Mouse (Mus musculus) layer of hippocampus, adult 2 months (tissue): ENCODE results near the gene Fbxl5. TPM values are rescaled to one million over a fixed set of nuclear protein-coding genes. Genes with fewer than 3 reads are reported as not detected.

ENCODE experiments used
- DNase-seq, 2 experiments: peaks; one replicate each; pipeline ENCODE4 v3.0.0; 2022; ENCODE audit warnings: low spot score in 2 of 2
- H3K27ac ChIP-seq: fragments of 200-600 bp; 2 replicates; pipeline ENCODE4 v1.8.1; 2022
- H3K4me3 ChIP-seq: fragments of 200-600 bp; 2 replicates; pipeline ENCODE4 v1.8.1; 2022; ENCODE audit warnings: mild to moderate bottlenecking
- CTCF ChIP-seq: fragments of 200-600 bp; conservative IDR thresholded peaks from 2 replicates; pipeline ENCODE4 v1.8.1; 2022; ENCODE audit warnings: antibody characterized with exemption, mild to moderate bottlenecking, moderate library complexity
- total RNA-seq, 2 experiments: library from RNA; stranded (reverse); gene quantifications; 2 replicates each; pipeline ENCODE4 v1.2.3; 2021

Fbxl5 gene
- total RNA-seq, 2 experiments from 2014 or later = 89.3 to 97.2 TPM

- DNase-seq = no peak
- Histone ChIP-seq H3K4me3 (no peak overlapping the region), H3K27ac (no peak overlapping the region)
- TF ChIP-seq CTCF = no peak
Measured at GRCm38 (mm10) chr5:43820785-43821184, 653 bp downstream of the Fbxl5 start.

- H3K27ac ChIP-seq = no peak within 1 kb of the TSS
- no peak for DNase-seq
- no peak for TF ChIP-seq CTCF
- no peak within 1 kb of the TSS for H3K4me3 ChIP-seq
Measured at GRCm38 (mm10) chr5:43818695-43819094, 2.7 kb downstream of the Fbxl5 start, which contains the start of gene Bst1. Gene Bst1 (plus strand): TSS chr5:43818885.

GRCm38 (mm10) chr5:43815769-43816168, 5.7 kb downstream of the Fbxl5 start:
- no peak for DNase-seq
- no peak for TF ChIP-seq CTCF
- H3K4me3 ChIP-seq = no peak overlapping the region
- no peak overlapping the region for H3K27ac ChIP-seq

GRCm38 (mm10) chr5:43814536-43814935, 6.9 kb downstream of the Fbxl5 start:
- H3K4me3 ChIP-seq = no peak overlapping the region
- peak in 1 of 2 experiments; percentile 23 for DNase-seq
- no peak for TF ChIP-seq CTCF
- H3K27ac ChIP-seq = no peak overlapping the region

DNA sequence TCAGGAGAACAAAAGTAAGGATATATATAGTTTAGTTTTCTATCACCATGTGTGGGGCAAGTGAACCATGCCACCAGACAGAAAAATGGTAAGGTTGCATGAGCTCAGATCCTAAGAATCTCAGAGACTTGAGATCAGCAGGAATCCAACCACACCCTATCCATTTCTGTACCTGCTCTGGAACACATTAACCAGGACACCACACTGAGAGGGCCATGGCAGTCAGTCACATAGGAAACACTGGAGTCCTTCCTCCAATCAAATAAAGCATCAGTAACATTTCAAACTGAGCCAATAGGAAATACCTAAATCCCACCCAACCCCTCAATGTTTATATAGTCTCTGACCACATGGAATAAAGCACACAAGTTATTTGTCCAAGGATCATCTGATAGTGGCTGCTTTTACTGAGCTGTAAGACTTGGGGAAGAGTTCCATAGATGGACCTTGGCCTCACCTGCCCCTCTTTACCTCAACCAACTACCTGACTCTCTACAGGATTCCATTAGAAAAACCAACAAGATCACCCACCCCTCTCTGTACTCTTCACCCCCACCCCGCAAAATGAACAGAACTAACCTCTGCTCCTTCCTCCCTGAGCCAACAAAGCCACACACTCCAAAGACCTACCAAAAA, 10.9 kb downstream of the Fbxl5 start:
- DNase-seq = no peak
- Histone ChIP-seq H3K4me3 (no peak overlapping the region), H3K27ac (no peak overlapping the region)
- no peak for TF ChIP-seq CTCF

DNA sequence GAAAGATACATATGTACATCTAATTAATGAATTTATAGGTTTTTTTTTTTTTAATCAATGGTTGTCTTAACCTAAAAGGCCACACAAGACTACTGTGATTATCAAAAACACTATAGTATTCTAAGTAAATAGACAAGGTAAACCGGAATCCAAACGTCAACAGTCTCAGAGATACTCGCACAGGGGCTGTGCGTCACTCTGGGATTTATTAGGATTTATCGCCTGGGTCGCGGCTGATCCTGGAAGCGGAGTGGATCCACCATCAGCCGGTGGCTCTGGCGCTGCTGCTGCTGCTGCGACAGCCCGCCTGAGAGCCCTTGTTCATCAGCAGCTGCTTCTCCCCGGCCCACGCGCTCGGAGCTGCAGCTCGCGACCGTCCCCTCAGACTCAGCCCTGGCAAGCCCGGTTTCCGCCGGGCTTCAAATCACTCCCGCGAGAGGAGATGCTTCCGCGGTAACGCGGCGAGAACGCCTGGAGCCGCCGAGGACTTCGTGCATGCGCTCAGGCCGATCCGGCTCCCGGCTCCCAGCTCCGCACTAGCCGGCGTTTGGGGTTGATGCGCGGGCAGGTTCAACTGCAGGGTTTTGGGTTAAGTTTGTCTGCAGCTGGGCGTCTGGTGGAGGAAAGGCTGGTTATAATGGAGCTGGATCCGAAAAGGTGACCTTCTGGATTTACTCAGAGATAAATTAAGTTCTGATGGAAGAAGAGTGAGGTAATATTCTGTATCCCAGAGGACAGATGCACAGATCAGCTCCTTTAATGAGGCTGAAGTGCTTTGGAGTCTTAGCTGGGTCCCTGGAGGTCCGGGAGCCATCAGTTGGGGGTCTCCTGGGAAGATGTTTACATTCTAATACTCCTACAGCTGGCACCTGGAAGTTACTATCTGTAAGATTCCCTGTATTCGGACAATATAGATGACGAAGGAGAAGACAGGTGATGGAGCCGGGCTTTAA, 13.4 kb downstream of the Fbxl5 start:
- Histone ChIP-seq H3K4me3 (peak overlapping the region; percentile 54), H3K27ac (peak overlapping the region; percentile 88)
- peak; percentile 75 to 87 for DNase-seq
- no peak for TF ChIP-seq CTCF

DNA sequence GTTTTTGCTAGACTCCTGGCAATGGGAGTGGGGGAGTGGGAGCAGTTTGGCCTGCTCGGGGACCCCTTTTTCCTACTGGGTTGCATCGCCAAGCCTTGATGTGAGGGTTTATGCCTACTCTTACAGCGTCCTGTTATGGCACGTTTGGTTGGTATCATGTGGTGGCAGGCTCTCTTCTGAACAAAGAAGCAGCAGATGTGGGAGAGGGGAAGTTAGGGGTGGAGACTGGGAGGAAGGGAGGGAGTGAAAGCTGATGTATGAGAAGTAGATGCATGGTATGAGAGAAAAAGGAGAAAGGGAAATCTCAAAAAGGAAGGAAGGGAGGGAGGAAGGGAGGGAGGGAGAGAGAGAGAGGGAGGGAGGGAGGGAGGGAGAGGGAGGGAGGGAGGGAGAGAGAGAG, 14.5 kb downstream of the Fbxl5 start:
- Histone ChIP-seq H3K4me3 (no peak overlapping the region), H3K27ac (no peak overlapping the region)
- no peak for DNase-seq
- TF ChIP-seq CTCF = no peak

GRCm38 (mm10) chr5:43806340-43806739, 15.1 kb downstream of the Fbxl5 start:
- Histone ChIP-seq H3K27ac (no peak overlapping the region), H3K4me3 (no peak overlapping the region)
- DNase-seq = no peak
- TF ChIP-seq CTCF = no peak

GRCm38 (mm10) chr5:43805401-43805800, 16.0 kb downstream of the Fbxl5 start:
- Histone ChIP-seq H3K27ac (no peak overlapping the region), H3K4me3 (no peak overlapping the region)
- DNase-seq = no peak
- no peak for TF ChIP-seq CTCF

- TF ChIP-seq CTCF = no peak
- no peak for DNase-seq
- Histone ChIP-seq H3K27ac (no peak overlapping the region), H3K4me3 (no peak overlapping the region)
Measured at GRCm38 (mm10) chr5:43801798-43802197, 19.6 kb downstream of the Fbxl5 start.

DNA sequence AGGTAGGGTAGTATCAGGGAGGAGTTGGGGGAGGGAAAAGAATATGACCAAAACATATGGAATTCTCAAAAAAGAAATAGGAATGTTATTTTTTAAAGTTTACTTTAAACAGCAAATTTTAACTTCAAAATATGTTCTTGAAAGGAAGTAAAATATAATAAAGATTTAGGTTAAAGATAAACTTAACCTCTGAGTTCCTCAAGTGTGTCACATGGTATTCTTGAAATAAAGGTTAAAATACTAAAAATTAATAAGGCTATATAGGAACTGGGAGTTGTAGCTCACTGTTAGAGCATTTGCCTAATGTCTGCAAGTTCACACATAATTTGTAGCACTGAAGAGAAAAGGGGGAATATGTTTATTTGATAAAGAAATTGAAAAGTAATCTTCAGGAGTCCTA, 20.2 kb downstream of the Fbxl5 start:
- Histone ChIP-seq H3K27ac (no peak overlapping the region), H3K4me3 (no peak overlapping the region)
- DNase-seq = no peak
- TF ChIP-seq CTCF = no peak

DNA sequence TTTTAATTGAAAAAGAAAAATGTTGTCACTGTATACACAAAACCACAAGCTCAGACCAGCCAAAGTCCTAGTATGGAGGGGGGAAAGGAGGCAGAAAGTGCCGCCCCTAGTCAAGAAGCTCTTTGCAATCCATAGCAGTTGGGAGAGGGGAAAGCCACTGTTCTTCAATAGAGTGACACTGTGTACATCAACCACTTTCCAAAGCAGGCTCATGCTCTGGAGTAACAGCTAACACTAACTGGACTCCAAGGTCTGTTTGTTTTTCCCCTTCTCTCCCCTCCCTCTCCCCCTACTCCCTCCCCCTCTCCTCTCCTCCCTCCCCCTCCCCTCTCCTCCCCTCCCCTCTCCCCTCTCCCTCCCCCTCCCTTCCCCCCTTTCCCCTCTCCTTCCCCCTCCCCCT, 20.7 kb downstream of the Fbxl5 start:
- no peak for TF ChIP-seq CTCF
- Histone ChIP-seq H3K27ac (no peak overlapping the region), H3K4me3 (no peak overlapping the region)
- DNase-seq = no peak

- no peak overlapping the region for H3K27ac ChIP-seq
- no peak overlapping the region for H3K4me3 ChIP-seq
- DNase-seq = no peak
- TF ChIP-seq CTCF = no peak
Measured at GRCm38 (mm10) chr5:43799530-43799929, 21.9 kb downstream of the Fbxl5 start.
